Mouse (Mus musculus) liver, embryonic 13.5 days (tissue): ENCODE data around the gene Dysf. TPM values are rescaled to one million over a fixed set of nuclear protein-coding genes. Genes with fewer than 3 reads are reported as not detected.
"Not testable (repeated sequence)": the region's sequence is repeated elsewhere in the genome, so short reads cannot be mapped to it uniquely, and the experiment has no call there.

Experiments
- ATAC-seq: fragments of 200-750 bp; cut with Nextera tagmentation; 2 replicates; pipeline ENCODE4 v1.8.0; 2017; ENCODE audit warnings: low read depth, mild to moderate bottlenecking, moderate number of reproducible peaks, moderate library complexity
- DNase-seq: peaks from one replicate; pipeline ENCODE4 v3.0.0; 2022
- H3K27ac ChIP-seq: fragments of 300-500 bp; sonication (generic); 2 replicates; pipeline ENCODE4 v1.5.1; 2015; ENCODE audit warnings: moderate library complexity, mild to moderate bottlenecking, inconsistent platforms
- H3K27me3 ChIP-seq: fragments of 300-500 bp; sonication (generic); 2 replicates; pipeline ENCODE4 v1.6.1; 2015; ENCODE audit warnings: mild to moderate bottlenecking, inconsistent platforms
- H3K36me3 ChIP-seq: fragments of 300-500 bp; sonication (generic); 2 replicates; pipeline ENCODE4 v1.6.1; 2015; ENCODE audit warnings: mild to moderate bottlenecking, inconsistent platforms
- H3K4me1 ChIP-seq: fragments of 300-500 bp; sonication (generic); replicated peaks from 2 replicates; pipeline ENCODE4 v1.6.1; 2015; ENCODE audit warnings: inconsistent platforms
- H3K4me2 ChIP-seq: fragments of 300-500 bp; sonication (generic); 2 replicates; pipeline ENCODE4 v1.6.1; 2015; ENCODE audit warnings: inconsistent platforms, mild to moderate bottlenecking, moderate library complexity
- H3K4me3 ChIP-seq: fragments of 300-500 bp; sonication (generic); replicated peaks from 2 replicates; pipeline ENCODE4 v1.5.1; 2015; ENCODE audit warnings: mild to moderate bottlenecking, inconsistent platforms
- H3K9ac ChIP-seq: fragments of 300-500 bp; sonication (generic); 2 replicates; pipeline ENCODE4 v1.6.1; 2015; ENCODE audit warnings: mild to moderate bottlenecking, inconsistent platforms
- H3K9me3 ChIP-seq: fragments of 300-500 bp; sonication (generic); replicated peaks from 2 replicates; pipeline ENCODE4 v1.6.1; 2016; ENCODE audit warnings: inconsistent platforms
- WGBS: fragments of 180-500 bp; shearing (Covaris S2); methylation state at CpG from one replicate; pipeline ENCODE4 v1.1.7; 2015; ENCODE audit not compliant: insufficient replicate concordance; 5-methylcytosine and 5-hydroxymethylcytosine counted together
- polyA plus RNA-seq: library from polyadenylated mRNA; unstranded; fragments of >200 nt; fragmentation: Nextera tagmentation; extraction: Ambion mirVana; gene quantifications from 2 replicates; pipeline ENCODE4 v1.2.1, GENCODE M21; 2015

Dysf gene
- polyA plus RNA-seq = 1.0 and 1.9 TPM in 2 replicates

- Histone ChIP-seq H3K9me3 (no peaks in the 10 kb centered on the region), H3K27ac (no peak within 1 kb of the TSS), H3K4me3 (peak within 1 kb of the TSS; percentile 35), H3K9ac (no peak within 1 kb of the TSS), H3K4me2 (peak within 1 kb of the TSS; percentile 56), H3K27me3 (peaks cover 37% of the 10 kb centered on the region), H3K4me1 (0 out of 2 replicates have a peak, but pooled peaks cover 3% of the 10 kb centered on the region), H3K36me3 (no peaks in the 10 kb centered on the region)
- ATAC-seq = no peak
- no peak for DNase-seq
- 2% methylated on average over 41 of the region's 41 CpGs for WGBS
Observed at GRCm38 (mm10) chr6:84008363-84009171, at the start of gene Dysf. TSS of gene Dysf (plus strand) at chr6:84008590.

DNA sequence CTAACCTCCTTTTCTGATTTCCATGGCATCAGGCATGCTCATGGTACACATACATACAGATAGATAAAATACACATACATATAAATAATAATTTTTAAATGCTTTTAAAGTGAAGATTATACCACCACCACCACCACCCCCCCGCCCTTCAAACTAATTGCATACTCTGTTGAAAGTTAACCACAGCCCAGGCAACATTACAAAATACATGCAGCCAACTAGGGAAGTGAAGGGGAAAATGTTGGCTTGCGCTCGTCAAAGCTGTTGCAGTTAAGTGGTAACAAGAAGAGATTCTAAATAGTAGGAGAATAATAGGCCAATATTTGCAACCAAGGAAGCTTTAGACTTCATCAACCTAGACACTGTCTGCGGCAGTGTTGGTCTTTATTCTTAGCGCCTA is 20.7 kb upstream of the Dysf start:
- no peak overlapping the region for H3K27ac ChIP-seq
- no peaks in the 10 kb centered on the region for H3K27me3 ChIP-seq
- H3K4me2 ChIP-seq = no peak overlapping the region
- no peaks in the 10 kb centered on the region for H3K4me1 ChIP-seq
- H3K4me3 ChIP-seq = no peak overlapping the region
- 87% methylated on average over 5 of the region's 5 CpGs for WGBS
- no peaks in the 10 kb centered on the region for H3K9me3 ChIP-seq
- no peak overlapping the region for H3K9ac ChIP-seq
- ATAC-seq (no peak), DNase-seq (no peak)
- peaks cover 42% of the 10 kb centered on the region for H3K36me3 ChIP-seq

DNA sequence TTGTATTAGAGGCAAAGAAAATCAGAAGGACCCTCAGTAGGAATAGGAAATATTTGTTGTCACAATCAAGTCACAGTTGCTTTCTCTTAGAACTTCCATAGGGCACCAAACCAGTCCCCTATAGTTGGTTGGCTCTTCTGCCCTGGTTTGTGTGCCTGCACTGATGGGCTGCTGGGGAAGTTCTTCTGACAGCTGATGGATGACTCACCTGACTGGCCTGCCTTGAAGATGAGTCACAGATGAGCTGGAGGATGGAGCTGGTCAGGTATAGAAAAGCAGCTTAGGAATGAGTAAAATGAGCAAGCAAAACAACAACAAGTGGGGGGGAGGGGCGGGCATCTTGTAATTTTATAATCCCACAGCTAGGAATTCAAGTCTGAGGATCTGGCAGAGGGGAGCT is 5.7 kb upstream of the Dysf start:
- no peak for ATAC-seq
- no peak overlapping the region for H3K4me2 ChIP-seq
- H3K4me1 ChIP-seq = no peaks in the 10 kb centered on the region
- 36% methylated on average over 1 of the region's 1 CpGs for WGBS
- peaks cover 1% of the 10 kb centered on the region for H3K27me3 ChIP-seq
- no peaks in the 10 kb centered on the region for H3K36me3 ChIP-seq
- no peak overlapping the region for H3K27ac ChIP-seq
- DNase-seq = no peak
- no peaks in the 10 kb centered on the region for H3K9me3 ChIP-seq
- H3K9ac ChIP-seq = no peak overlapping the region
- no peak overlapping the region for H3K4me3 ChIP-seq

DNA sequence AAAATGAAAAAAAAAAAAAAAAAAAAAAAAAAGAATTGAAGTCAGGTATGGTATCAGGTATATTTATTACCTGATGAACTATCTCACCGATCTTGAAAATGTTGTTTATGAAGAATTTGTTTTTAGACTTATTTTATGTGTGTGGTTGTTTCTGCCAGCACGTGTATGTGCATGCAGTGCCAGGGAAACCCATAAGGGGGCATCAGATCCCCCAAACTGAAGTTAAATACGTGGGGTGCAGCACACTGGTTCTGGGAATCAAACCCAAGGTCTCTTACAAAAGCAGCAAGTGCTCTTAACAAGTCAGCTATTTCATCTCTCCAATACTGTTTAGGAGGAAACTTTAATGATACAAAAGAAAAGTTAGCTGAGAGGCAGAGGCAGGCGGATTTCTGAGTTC is 4.1 kb upstream of the Dysf start:
- H3K4me2 ChIP-seq = no peak overlapping the region
- no peak overlapping the region for H3K4me3 ChIP-seq

GRCm38 (mm10) chr6:84009172-84009872 is 932 bp downstream of the Dysf start:
- Histone ChIP-seq H3K36me3 (no peaks in the 10 kb centered on the region), H3K9me3 (no peaks in the 10 kb centered on the region), H3K27ac (no peak overlapping the region), H3K9ac (no peak overlapping the region), H3K4me3 (peak overlapping the region; percentile 35; the same call in 1 of the 2 replicates), H3K27me3 (peaks cover 37% of the 10 kb centered on the region), H3K4me2 (peak overlapping the region; percentile 56), H3K4me1 (0 out of 2 replicates have a peak, but pooled peaks cover 3% of the 10 kb centered on the region)
- whole genome bisulfite sequencing = 20% methylated on average over 8 of the region's 8 CpGs
- DNase-seq (no peak), ATAC-seq (no peak)

More for the DNA sequence above, 4.1 kb upstream of the Dysf start:
- Histone ChIP-seq H3K4me1 (0 out of 2 replicates have a peak, but pooled peaks cover 3% of the 10 kb centered on the region), H3K36me3 (no peaks in the 10 kb centered on the region), H3K9me3 (no peaks in the 10 kb centered on the region), H3K27ac (no peak overlapping the region), H3K27me3 (peaks cover 16% of the 10 kb centered on the region), H3K9ac (no peak overlapping the region)
- ATAC-seq = no peak
- DNase-seq = no peak
- 70% methylated on average over 4 of the region's 4 CpGs for WGBS

- H3K9me3 ChIP-seq = no peaks in the 10 kb centered on the region
- no peak overlapping the region for H3K4me2 ChIP-seq
- peaks cover 37% of the 10 kb centered on the region for H3K27me3 ChIP-seq
- no peak overlapping the region for H3K4me3 ChIP-seq
- no peaks in the 10 kb centered on the region for H3K36me3 ChIP-seq
- 0 out of 2 replicates have a peak, but pooled peaks cover 3% of the 10 kb centered on the region for H3K4me1 ChIP-seq
- H3K9ac ChIP-seq = no peak overlapping the region
- DNase-seq = no peak
- no peak overlapping the region for H3K27ac ChIP-seq
- no peak for ATAC-seq
- WGBS = 41% methylated on average over 4 of the region's 4 CpGs
Observed at GRCm38 (mm10) chr6:84009915-84010302, 1.5 kb downstream of the Dysf start.

DNA sequence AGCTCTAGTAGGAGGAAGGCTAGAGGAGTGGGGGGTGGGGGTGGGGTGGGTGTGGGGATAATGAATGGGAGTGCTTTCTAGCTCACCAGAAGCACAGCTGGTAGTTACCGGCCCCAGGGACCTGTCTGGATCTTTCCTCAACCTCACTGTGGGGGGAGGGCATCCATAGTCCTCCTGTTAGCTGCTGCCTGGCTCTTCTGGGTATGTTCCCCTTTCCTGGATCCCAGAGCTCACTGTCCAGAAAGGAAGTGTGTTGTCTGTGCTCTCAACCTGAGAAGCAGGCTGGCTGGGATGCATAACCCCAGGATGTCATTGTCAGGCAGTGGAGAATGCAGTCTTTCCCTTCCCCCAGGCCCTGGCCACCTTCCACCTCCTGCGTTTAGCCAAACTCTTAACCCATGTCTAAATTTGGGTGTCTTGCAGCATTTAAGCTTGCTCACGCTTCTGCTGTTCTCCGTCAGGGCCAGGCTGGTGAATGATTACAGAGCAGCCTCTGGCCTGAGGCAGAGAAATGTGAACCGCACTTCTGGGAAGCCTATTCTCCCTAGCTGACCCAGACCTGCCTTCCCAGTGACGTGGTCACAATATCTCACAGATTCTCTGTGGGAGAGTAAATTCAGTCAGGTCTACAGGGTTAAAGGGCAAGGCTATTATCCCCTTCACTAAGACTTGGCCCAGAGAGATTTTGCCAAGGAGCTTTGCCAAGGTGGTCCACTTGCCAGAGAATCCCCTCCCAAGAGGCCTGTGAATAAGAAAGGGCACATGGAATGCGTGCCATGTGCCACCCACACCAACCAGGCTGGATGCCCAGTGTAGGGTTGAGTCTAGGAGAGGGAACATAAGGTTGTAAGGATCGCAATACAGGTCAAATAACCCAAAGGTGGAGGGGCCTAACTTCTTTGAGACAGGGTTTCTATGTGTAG is 2.2 kb downstream of the Dysf start:
- Histone ChIP-seq H3K9me3 (no peaks in the 10 kb centered on the region), H3K9ac (no peak overlapping the region), H3K4me3 (no peak overlapping the region), H3K27me3 (peaks cover 37% of the 10 kb centered on the region), H3K27ac (no peak overlapping the region), H3K36me3 (no peaks in the 10 kb centered on the region), H3K4me2 (no peak overlapping the region), H3K4me1 (0 out of 2 replicates have a peak, but pooled peaks cover 3% of the 10 kb centered on the region)
- no peak for DNase-seq
- WGBS = 57% methylated on average over 8 of the region's 8 CpGs
- ATAC-seq = no peak

DNA sequence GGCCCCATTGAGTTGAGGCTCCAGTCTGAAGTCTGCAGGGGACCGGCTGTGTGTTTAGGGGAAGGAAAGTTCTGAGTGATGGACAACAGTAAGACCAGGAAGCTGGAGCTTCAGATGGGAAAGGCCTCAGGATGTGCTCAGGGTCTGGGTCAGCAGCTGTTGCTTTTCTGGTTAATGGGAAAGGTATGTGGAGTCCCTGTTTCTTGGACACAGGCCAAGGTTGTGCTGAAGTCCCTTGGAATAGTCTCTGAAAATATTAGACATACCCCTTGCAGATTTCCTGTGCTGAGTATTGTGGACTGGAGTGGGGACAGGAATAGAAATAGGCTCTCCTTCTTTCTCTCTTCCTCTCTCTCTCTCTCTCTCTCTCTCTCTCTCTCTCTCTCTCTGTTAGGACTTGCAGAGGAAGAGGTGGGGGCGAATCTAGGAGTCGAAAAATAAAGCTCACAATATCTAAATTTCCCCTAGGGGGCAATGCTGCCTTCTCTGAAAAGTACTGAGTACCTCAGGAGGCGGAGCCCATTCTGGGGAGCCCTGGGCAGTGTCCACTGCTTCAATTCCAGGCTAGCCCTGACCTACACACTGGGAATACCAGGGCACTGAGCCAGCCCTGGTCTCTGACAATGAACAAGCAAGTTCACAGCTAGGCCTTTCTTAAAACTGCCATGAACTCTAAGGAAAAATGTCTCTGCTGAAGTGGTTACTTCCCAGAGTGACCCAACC is 6.7 kb downstream of the Dysf start:
- not testable (repeated sequence) for H3K27ac ChIP-seq, H3K4me1 ChIP-seq, H3K9ac ChIP-seq, H3K36me3 ChIP-seq, H3K9me3 ChIP-seq, H3K4me3 ChIP-seq, ATAC-seq, H3K4me2 ChIP-seq, DNase-seq
- WGBS = 31% methylated on average over 4 of the region's 4 CpGs
- peaks cover 37% of the 10 kb centered on the region for H3K27me3 ChIP-seq

GRCm38 (mm10) chr6:84016851-84017250 is 8.5 kb downstream of the Dysf start:
- H3K36me3 ChIP-seq = no peaks in the 10 kb centered on the region

DNA sequence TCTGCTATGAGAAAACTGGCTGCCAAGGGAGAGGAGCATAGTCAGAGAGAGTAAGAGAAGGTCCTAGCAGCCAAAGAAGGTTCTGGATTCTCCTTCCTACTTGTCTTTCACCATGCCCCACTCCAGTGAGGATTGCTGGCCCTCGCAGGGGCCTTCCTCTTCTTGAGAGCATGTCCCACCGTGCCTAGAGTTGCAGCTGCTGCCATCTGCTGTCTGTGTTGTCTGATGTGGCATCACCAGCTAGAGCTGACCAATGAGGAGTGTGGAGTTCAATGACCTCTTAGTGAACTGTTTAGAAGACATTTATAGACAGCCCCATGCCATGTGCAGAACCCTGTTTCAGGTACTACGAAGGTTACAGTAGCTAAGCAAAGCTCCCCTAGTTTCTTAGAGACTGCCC is 9.0 kb downstream of the Dysf start:
- WGBS = 28% methylated on average over 3 of the region's 3 CpGs
- H3K9ac ChIP-seq = no peak overlapping the region
- DNase-seq = no peak

More at GRCm38 (mm10) chr6:84016851-84017250, 8.5 kb downstream of the Dysf start:
- Histone ChIP-seq H3K27me3 (peaks cover 35% of the 10 kb centered on the region), H3K9me3 (no peaks in the 10 kb centered on the region), H3K4me1 (no peaks in the 10 kb centered on the region), H3K27ac (no peak overlapping the region), H3K4me2 (no peak overlapping the region), H3K4me3 (no peak overlapping the region), H3K9ac (no peak overlapping the region)
- 66% methylated on average over 7 of the region's 7 CpGs for WGBS
- no peak for DNase-seq
- no peak for ATAC-seq

More for the DNA sequence above, 9.0 kb downstream of the Dysf start:
- Histone ChIP-seq H3K4me1 (no peaks in the 10 kb centered on the region), H3K9me3 (no peaks in the 10 kb centered on the region), H3K4me2 (no peak overlapping the region), H3K36me3 (no peaks in the 10 kb centered on the region), H3K4me3 (no peak overlapping the region), H3K27ac (no peak overlapping the region), H3K27me3 (peaks cover 35% of the 10 kb centered on the region)
- no peak for ATAC-seq
